Mouse (Mus musculus) hindbrain, embryonic 14.5 days (tissue): ENCODE measurements at regions not wholly inside any gene's neighbourhood (a gene's known extent, or its start where the extent isn't known, plus 50 kb on each side); places are given as distances from the start of the nearest gene placed in this dataset.

Experiments
- ATAC-seq: fragments of 200-750 bp; cut with Nextera tagmentation; 2 replicates; pipeline ENCODE4 v1.8.0; 2017; ENCODE audit warnings: moderate number of reproducible peaks, mild to moderate bottlenecking, moderate TSS enrichment, moderate library complexity; ENCODE audit not compliant: low FRiP score
- DNase-seq: peaks from one replicate; pipeline ENCODE4 v3.0.0-alpha.2; 2015; ENCODE audit warnings: low spot score
- H3K27ac ChIP-seq: fragments of 300-500 bp; sonication (generic); 2 replicates; pipeline ENCODE4 v1.5.1; 2014; ENCODE audit warnings: mild to moderate bottlenecking, moderate library complexity
- H3K27me3 ChIP-seq: fragments of 300-500 bp; sonication (generic); 2 replicates; pipeline ENCODE4 v1.6.1; 2014; ENCODE audit warnings: mild to moderate bottlenecking, low read length, mixed read lengths; ENCODE audit not compliant: control insufficient read depth, insufficient read depth
- H3K36me3 ChIP-seq: fragments of 300-500 bp; sonication (generic); replicated peaks from 2 replicates; pipeline ENCODE4 v1.6.1; 2014; ENCODE audit not compliant: control insufficient read depth, insufficient read depth
- H3K4me1 ChIP-seq: fragments of 300-500 bp; sonication (generic); replicated peaks from 2 replicates; pipeline ENCODE4 v1.6.1; 2014; ENCODE audit warnings: antibody characterized with exemption, low read length, mixed read lengths; ENCODE audit not compliant: control insufficient read depth, insufficient read depth
- H3K4me2 ChIP-seq: fragments of 300-500 bp; sonication (generic); replicated peaks from 2 replicates; pipeline ENCODE4 v1.6.1; 2014; ENCODE audit warnings: mild to moderate bottlenecking, moderate library complexity
- H3K4me3 ChIP-seq: fragments of 300-500 bp; sonication (generic); replicated peaks from 2 replicates; pipeline ENCODE4 v1.5.1; 2014; ENCODE audit warnings: mild to moderate bottlenecking, low read length
- H3K9ac ChIP-seq: fragments of 300-500 bp; sonication (generic); 2 replicates; pipeline ENCODE4 v1.6.1; 2014
- H3K9me3 ChIP-seq: fragments of 300-500 bp; sonication (generic); 2 replicates; pipeline ENCODE4 v1.6.1; 2016; ENCODE audit warnings: low read length; ENCODE audit not compliant: control insufficient read depth
- WGBS: fragments of 180-500 bp; shearing (Covaris S2); extraction: QIAGEN DNeasy Blood & Tissue Kit; methylation state at CpG from one replicate; pipeline ENCODE4 v1.1.7; 2014; 5-methylcytosine and 5-hydroxymethylcytosine counted together

- no peak overlapping the region for H3K4me2 ChIP-seq
- whole genome bisulfite sequencing = 77% methylated on average over 4 of the region's 4 CpGs
- no peak overlapping the region for H3K27ac ChIP-seq
- H3K36me3 ChIP-seq = no peaks in the 10 kb centered on the region
- no peak overlapping the region for H3K4me3 ChIP-seq
- H3K4me1 ChIP-seq = no peaks in the 10 kb centered on the region
- ATAC-seq (no peak), DNase-seq (no peak)
- H3K27me3 ChIP-seq = no peaks in the 10 kb centered on the region
- no peaks in the 10 kb centered on the region for H3K9me3 ChIP-seq
- no peak overlapping the region for H3K9ac ChIP-seq
Observed at GRCm38 (mm10) chrX:12502364-12502763, 85.2 kb upstream of the Atp6ap2 start.

- no peak overlapping the region for H3K4me2 ChIP-seq
- DNase-seq = no peak
- H3K27ac ChIP-seq = no peak overlapping the region
- no peak overlapping the region for H3K4me3 ChIP-seq
- no peaks in the 10 kb centered on the region for H3K36me3 ChIP-seq
- H3K9me3 ChIP-seq = no peaks in the 10 kb centered on the region
- no peaks in the 10 kb centered on the region for H3K27me3 ChIP-seq
- H3K9ac ChIP-seq = no peak overlapping the region
- ATAC-seq = no peak
- no peaks in the 10 kb centered on the region for H3K4me1 ChIP-seq
- WGBS = 71% methylated on average over 1 of the region's 1 CpGs
Observed at GRCm38 (mm10) chrX:12503581-12503980, 84.0 kb upstream of the Atp6ap2 start.

GRCm38 (mm10) chrX:12511119-12511518 lies 76.5 kb upstream of the Atp6ap2 start:
- Histone ChIP-seq H3K36me3 (no peaks in the 10 kb centered on the region), H3K4me2 (no peak overlapping the region), H3K9ac (no peak overlapping the region), H3K9me3 (no peaks in the 10 kb centered on the region), H3K4me3 (no peak overlapping the region), H3K27me3 (no peaks in the 10 kb centered on the region), H3K27ac (no peak overlapping the region), H3K4me1 (no peaks in the 10 kb centered on the region)
- DNase-seq = no peak
- 75% methylated on average over 3 of the region's 3 CpGs for WGBS
- ATAC-seq = no peak

GRCm38 (mm10) chrX:12525044-12525443 lies 62.6 kb upstream of the Atp6ap2 start:
- WGBS = 90% methylated on average over 3 of the region's 3 CpGs
- H3K4me2 ChIP-seq = no peak overlapping the region
- ATAC-seq (no peak), DNase-seq (no peak)
- no peak overlapping the region for H3K9ac ChIP-seq
- H3K4me3 ChIP-seq = no peak overlapping the region
- no peaks in the 10 kb centered on the region for H3K4me1 ChIP-seq
- no peaks in the 10 kb centered on the region for H3K36me3 ChIP-seq
- H3K27me3 ChIP-seq = no peaks in the 10 kb centered on the region
- no peak overlapping the region for H3K27ac ChIP-seq
- H3K9me3 ChIP-seq = no peaks in the 10 kb centered on the region

- H3K4me3 ChIP-seq = no peak overlapping the region
- no peak overlapping the region for H3K4me2 ChIP-seq
- no peaks in the 10 kb centered on the region for H3K27me3 ChIP-seq
- 69% methylated on average over 6 of the region's 6 CpGs for WGBS
- no peak for DNase-seq
- no peak for ATAC-seq
- no peaks in the 10 kb centered on the region for H3K9me3 ChIP-seq
- no peak overlapping the region for H3K27ac ChIP-seq
- no peak overlapping the region for H3K9ac ChIP-seq
- no peaks in the 10 kb centered on the region for H3K4me1 ChIP-seq
- H3K36me3 ChIP-seq = no peaks in the 10 kb centered on the region
Observed at GRCm38 (mm10) chrX:12530406-12531311, 56.9 kb upstream of the Atp6ap2 start.
